Mouse (Mus musculus) neural tube, embryonic 10.5 days (tissue): ENCODE measurements around the gene Pcyt1b.

Experiments
- DNase-seq: peaks from one replicate; pipeline ENCODE4 v3.0.0-alpha.2; 2017; ENCODE audit warnings: low spot score; ENCODE audit errors: extremely low spot score

Gene Pcyt1b

DNA sequence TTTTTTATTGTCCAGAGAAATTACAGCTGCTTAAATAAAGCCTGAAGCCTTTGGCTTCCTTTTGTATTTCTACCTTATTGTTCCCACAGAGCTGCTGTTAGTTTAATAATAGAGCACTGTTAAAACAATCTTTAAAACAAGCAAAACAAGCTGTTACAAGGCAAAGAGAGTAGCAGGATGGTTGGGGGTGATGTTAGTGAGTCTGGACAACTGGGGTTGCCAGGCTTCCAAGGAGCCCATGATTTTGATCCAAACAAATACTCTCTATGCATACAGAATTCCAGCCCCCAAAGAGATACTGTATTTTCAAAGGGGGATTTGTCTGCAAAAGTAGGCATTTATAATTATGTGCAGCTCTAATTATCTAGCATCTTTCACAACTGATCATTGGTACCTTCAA lies 77.7 kb downstream of the Pcyt1b start:
- no peak for DNase-seq

DNA sequence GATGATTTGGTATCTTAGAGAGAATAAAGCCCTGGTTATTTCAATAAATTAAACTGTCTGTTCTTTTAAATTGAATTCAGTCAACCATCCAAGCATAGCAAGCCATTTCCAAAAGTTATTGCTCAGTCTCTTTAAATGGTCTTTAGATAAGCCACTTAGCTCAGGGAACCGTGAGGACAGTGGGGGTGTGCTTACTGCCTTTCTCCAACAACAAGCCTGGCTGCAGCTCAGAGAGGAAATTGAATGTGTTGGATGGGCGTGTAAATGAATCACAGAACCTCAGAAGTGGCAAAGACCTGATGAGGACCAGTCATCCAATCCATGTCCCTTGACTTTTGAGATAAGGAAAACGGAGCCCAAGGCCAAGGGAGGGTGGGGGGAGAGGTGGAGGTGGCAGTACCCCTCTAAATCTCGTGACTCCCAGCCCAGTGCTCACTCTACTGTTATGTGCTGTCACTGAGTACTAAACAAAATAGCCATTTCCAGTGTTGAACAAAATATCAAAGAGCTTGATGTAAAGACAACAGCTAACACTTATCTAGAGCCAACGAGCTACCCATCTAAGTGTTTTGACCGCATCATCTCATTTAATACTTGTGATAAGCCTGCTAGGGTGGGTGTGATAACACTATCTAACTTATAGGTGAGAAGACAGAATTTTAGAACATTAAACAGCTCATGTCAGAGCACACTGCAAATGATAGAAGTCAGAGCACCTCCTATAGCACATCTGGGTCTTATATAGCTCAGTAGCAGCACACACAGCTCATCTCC lies 78.5 kb downstream of the Pcyt1b start:
- no peak for DNase-seq

DNA sequence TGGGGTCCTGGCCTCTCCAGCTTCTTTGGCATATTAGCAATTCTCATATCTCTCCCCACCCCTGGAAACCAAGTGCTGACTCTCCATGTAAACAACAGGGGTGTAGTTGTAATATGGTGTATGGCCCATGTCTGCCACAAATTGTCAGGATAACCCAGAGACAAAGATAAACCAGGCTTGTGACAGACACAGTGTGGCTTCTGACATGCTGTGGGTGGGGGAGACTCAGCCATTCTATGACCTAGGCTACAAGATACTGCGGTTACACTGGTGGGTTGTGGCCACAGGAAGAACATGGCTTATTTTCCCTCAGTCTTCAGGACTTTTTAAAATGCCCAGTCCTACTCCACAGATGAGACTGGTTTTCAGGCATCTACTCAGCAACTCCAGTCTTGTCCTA lies 94.5 kb downstream of the Pcyt1b start:
- DNase-seq = no peak

DNA sequence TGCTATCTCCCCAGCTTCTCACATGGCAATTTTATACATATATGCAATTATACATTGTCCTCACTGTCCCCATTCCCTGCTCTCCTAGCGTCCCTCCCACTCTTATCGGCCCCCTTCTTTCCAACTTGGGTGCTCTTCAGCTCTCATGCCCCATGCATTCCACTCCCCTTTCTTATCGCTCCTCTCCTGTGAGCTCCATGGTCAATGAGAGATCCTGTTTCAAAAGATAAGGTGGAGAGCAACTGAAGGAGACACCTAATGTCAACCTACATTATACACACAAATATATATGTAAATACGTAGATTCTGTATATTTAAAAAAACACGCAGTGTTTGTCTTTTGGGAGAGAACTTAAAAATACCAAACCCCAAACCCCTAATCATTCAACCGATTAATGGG lies 95.9 kb downstream of the Pcyt1b start:
- DNase-seq = no peak

DNA sequence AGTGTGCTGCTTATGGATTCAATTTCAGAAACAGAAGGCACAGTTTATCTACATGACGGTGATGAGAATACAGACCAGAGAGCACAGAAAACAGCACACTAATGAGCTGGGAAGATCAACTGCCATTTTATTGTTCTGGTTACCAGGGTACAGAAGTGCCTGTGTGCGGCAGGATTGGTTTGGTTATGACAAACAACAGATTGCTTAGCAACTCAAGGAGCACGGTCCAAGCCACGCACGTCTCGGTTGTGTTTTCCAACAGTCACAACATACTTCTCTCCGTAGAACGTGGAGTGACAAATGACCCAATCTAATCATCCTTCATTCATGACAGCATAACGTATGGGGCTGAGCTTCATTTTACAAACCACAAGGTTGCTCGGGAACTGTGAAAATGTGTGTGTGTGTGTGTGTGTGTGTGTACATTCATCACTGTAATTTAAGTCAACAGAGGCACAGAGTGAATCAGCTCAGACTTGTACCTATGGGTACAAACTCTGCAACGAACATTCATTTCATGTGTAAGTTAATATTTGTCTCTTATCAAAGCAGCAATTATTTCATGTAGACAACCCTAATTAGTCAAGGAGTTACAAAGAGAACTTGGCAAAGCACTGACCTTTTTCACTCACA lies 100.7 kb downstream of the Pcyt1b start:
- no peak for DNase-seq

DNA sequence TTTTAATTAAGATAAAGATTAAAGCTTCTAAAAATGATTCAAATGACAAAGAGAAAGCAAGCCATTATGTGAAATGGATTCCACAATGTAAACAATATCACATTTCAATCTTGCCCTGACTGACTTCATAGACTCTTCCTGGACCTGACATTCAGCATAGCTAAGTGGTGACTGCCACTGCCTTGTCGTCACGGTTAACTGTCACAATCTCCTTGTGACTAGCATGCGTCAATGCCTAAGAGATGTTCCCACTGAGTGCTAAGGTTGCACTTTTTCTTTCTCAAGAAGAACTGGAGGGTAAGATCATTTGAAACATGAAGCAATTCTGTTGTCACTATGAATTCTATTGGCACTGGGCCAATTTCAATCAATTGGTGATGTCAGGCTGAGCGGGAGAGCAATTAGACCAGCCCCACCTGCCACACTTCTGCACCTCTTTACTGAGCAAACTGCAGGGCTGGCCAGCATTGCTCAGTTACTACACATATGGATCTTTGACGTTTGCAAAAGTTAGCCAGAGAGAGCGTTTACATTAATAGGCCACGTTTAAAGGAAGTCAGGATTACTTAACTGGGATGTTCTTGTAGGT lies 102.3 kb downstream of the Pcyt1b start:
- DNase-seq = no peak

DNA sequence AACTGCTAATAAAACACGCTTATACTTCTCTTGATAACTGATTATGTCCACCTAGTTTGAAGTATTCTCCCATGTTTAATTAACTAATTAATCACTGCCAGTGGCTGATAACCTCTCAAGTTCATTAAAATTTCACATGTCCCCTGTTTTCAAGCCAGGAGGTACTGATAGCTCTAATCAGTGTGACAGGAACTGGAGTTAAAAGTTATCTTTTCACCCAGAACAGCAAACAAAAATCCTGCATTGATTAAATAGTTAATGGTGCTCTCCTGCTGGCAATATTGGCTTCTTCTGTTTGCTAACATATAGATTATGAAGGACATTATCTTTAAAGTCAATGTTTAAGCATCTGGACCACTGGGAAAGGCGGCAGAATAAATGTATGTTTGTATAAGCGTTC lies 106.1 kb downstream of the Pcyt1b start:
- DNase-seq = no peak

DNA sequence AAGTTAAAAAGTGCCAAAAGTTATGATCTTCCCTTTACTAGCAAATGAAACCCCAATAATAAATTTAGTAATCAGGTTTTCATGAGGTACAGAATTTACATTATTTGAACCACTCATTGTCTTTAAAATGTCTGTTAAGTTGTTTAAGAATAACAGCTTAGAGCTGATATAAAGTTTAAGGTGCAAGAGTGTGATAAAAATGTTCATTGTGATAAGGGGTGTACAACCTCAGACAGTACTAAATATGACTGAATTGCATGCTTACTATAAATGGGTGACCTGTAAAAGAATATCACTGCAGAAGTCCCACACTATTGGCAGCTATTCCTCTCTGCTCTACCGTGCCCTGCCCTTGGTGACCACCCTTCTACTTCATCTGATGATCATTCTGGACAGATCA lies 134.9 kb downstream of the Pcyt1b start:
- no peak for DNase-seq

DNA sequence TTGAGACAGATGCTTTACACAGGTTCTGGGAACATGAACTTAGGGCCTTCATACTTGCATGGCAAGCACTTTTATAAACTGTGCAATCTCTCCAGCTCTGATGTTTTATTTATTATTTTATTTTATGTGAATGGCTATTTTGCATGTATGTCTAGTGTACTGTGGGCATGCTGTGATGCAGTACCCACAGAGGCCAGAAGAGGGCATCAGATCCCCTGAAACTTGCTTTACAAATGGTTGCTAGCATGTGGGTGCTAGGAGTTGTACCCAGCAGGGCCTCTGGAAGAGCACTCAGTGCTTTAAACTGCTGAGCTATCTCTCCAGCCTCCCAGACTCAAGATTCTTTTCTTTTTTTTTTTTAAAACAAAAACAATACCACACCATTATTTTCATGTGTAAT lies 138.5 kb downstream of the Pcyt1b start:
- DNase-seq = peak; percentile 44
